Mouse (Mus musculus): Measurements from ENCODE around the gene Higd1a.

DNA sequence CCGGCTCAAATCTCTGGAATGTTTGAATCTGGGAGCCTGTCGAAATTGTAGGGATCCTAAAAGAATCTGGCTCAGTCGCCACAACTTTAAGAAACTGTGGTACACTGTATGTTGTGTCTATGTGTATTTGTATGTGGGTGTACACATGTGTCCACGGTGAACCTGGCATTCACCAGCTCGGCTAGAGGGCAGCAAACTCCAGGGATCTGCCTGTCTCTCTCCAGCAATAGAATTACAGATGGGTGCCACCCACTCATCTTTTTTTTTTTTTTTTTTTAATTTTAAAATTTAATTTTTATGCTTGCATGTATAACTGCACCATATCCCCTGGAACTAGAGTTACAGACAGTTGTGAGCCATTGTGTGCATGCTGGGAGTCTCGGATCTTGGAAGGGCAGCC is 23.1 kb upstream of the Higd1a start:
- no peak for TF ChIP-seq POLR2A (IDR thresholded peaks at IDR 0.05; ENCODE audit: control insufficient read depth, extremely low read depth, insufficient read depth, low read length, poor library complexity)
- no peak for TF ChIP-seq CTCF (IDR thresholded peaks at IDR 0.05; ENCODE audit: borderline replicate concordance, control insufficient read depth, extremely low read depth, insufficient read depth, low read length, poor library complexity)
